Mouse (Mus musculus): ENCODE results near the gene Vegfb. TPM values are rescaled to one million over a fixed set of nuclear protein-coding genes. Genes with fewer than 3 reads are reported as not detected.

Vegfb gene
- polyA plus RNA-seq, 1 experiment from 2014 or later = 58.6 TPM

GRCm38 (mm10) chr19:6990712-6991111, 3.3 kb upstream of the Vegfb start:
- no peak overlapping the region for H3K4me2 ChIP-seq
- peaks cover 2% of the 10 kb centered on the region; the same call in 1 of the 2 replicates for H3K36me3 ChIP-seq
- no peaks in the 10 kb centered on the region for H3K27me3 ChIP-seq
- H3K4me3 ChIP-seq = no peak overlapping the region
- no peaks in the 10 kb centered on the region for H3K9me3 ChIP-seq
- H3K27ac ChIP-seq = no peak overlapping the region
- ATAC-seq (ENCODE audit: insufficient number of reproducible peaks, insufficient read depth, low FRiP score, low TSS enrichment, low read depth) = no peak
- H3K4me1 ChIP-seq = peaks cover 46% of the 10 kb centered on the region
- no peak overlapping the region for H3K9ac ChIP-seq
- WGBS = 83% methylated on average over 6 of the region's 6 CpGs

- no peak for ATAC-seq (ENCODE audit: insufficient number of reproducible peaks, insufficient read depth, low FRiP score, low TSS enrichment, low read depth)
- WGBS = 83% methylated on average over 8 of the region's 8 CpGs
- Histone ChIP-seq H3K4me1 (peaks cover 34% of the 10 kb centered on the region), H3K27me3 (no peaks in the 10 kb centered on the region), H3K9me3 (no peaks in the 10 kb centered on the region), H3K36me3 (peaks cover 14% of the 10 kb centered on the region), H3K4me3 (no peak overlapping the region), H3K9ac (no peak overlapping the region), H3K4me2 (no peak overlapping the region), H3K27ac (no peak overlapping the region)
These were observed 1.8 kb upstream of the Vegfb start for GRCm38 (mm10) chr19:6989251-6989650.

- WGBS = 3% methylated on average over 8 of the region's 8 CpGs
- Histone ChIP-seq H3K9me3 (no peaks in the 10 kb centered on the region), H3K4me2 (peak overlapping the region; percentile 84), H3K4me1 (peaks cover 29% of the 10 kb centered on the region), H3K36me3 (peaks cover 27% of the 10 kb centered on the region), H3K27ac (peak overlapping the region; percentile 90), H3K27me3 (no peaks in the 10 kb centered on the region), H3K4me3 (peak overlapping the region; percentile 89), H3K9ac (peak overlapping the region; percentile 95)
- no peak for ATAC-seq (ENCODE audit: insufficient number of reproducible peaks, insufficient read depth, low FRiP score, low TSS enrichment, low read depth)
These were observed 444 bp upstream of the Vegfb start for GRCm38 (mm10) chr19:6987904-6988285.

GRCm38 (mm10) chr19:6985951-6986708, 1.3 kb downstream of the Vegfb start:
- Histone ChIP-seq H3K27ac (no peak overlapping the region), H3K4me2 (peak overlapping the region; percentile 84), H3K36me3 (peaks cover 36% of the 10 kb centered on the region), H3K9ac (peak overlapping the region; percentile 95), H3K9me3 (no peaks in the 10 kb centered on the region), H3K27me3 (no peaks in the 10 kb centered on the region), H3K4me3 (peak overlapping the region; percentile 89), H3K4me1 (peaks cover 22% of the 10 kb centered on the region)
- ATAC-seq (ENCODE audit: insufficient number of reproducible peaks, insufficient read depth, low FRiP score, low TSS enrichment, low read depth) = no peak
- WGBS = 81% methylated on average over 10 of the region's 10 CpGs

GRCm38 (mm10) chr19:6985300-6985699, 2.2 kb downstream of the Vegfb start:
- Histone ChIP-seq H3K27me3 (no peaks in the 10 kb centered on the region), H3K9me3 (no peaks in the 10 kb centered on the region), H3K4me2 (no peak overlapping the region; the same call in 1 of the 2 replicates), H3K4me3 (no peak overlapping the region), H3K36me3 (peaks cover 36% of the 10 kb centered on the region), H3K27ac (no peak overlapping the region), H3K4me1 (peaks cover 27% of the 10 kb centered on the region), H3K9ac (no peak overlapping the region)
- ATAC-seq (ENCODE audit: insufficient number of reproducible peaks, insufficient read depth, low FRiP score, low TSS enrichment, low read depth) = no peak
- WGBS = 78% methylated on average over 19 of the region's 19 CpGs

GRCm38 (mm10) chr19:6983621-6984020, 3.8 kb downstream of the Vegfb start:
- peaks cover 36% of the 10 kb centered on the region for H3K4me1 ChIP-seq
- H3K9me3 ChIP-seq = no peaks in the 10 kb centered on the region
- WGBS = 93% methylated on average over 5 of the region's 5 CpGs
- H3K4me2 ChIP-seq = no peak overlapping the region
- ATAC-seq (ENCODE audit: insufficient number of reproducible peaks, insufficient read depth, low FRiP score, low TSS enrichment, low read depth) = no peak
- H3K36me3 ChIP-seq = peaks cover 39% of the 10 kb centered on the region
- no peak overlapping the region for H3K4me3 ChIP-seq
- H3K9ac ChIP-seq = no peak overlapping the region
- no peak overlapping the region for H3K27ac ChIP-seq
- no peaks in the 10 kb centered on the region for H3K27me3 ChIP-seq

- ATAC-seq (ENCODE audit: insufficient number of reproducible peaks, insufficient read depth, low FRiP score, low TSS enrichment, low read depth) = no peak
- Histone ChIP-seq H3K4me3 (peak overlapping the region; percentile 66; the same call in 1 of the 2 replicates), H3K4me1 (peaks cover 44% of the 10 kb centered on the region), H3K9ac (no peak overlapping the region), H3K27ac (no peak overlapping the region), H3K9me3 (no peaks in the 10 kb centered on the region), H3K27me3 (no peaks in the 10 kb centered on the region), H3K4me2 (peak overlapping the region; percentile 85; the same call in 1 of the 2 replicates), H3K36me3 (peaks cover 59% of the 10 kb centered on the region)
- WGBS = 88% methylated on average over 4 of the region's 4 CpGs
These were observed 6.0 kb downstream of the Vegfb start for GRCm38 (mm10) chr19:6981465-6981864.

- ATAC-seq (ENCODE audit: insufficient number of reproducible peaks, insufficient read depth, low FRiP score, low TSS enrichment, low read depth) = peak; percentile 89
- 2% methylated on average over 38 of the region's 38 CpGs for WGBS
- Histone ChIP-seq H3K36me3 (peaks cover 55% of the 10 kb centered on the region), H3K27me3 (no peaks in the 10 kb centered on the region), H3K4me1 (peaks cover 44% of the 10 kb centered on the region), H3K9ac (peak within 1 kb of the TSS; percentile 80), H3K4me2 (peak within 1 kb of the TSS; percentile 85), H3K9me3 (no peaks in the 10 kb centered on the region), H3K4me3 (peak within 1 kb of the TSS; percentile 66), H3K27ac (peak within 1 kb of the TSS; percentile 91)
These were observed 6.9 kb downstream of the Vegfb start, which contains the start of gene Fkbp2 for GRCm38 (mm10) chr19:6980381-6981093. Fkbp2 (minus strand) TSS chr19:6980501.

- Histone ChIP-seq H3K27me3 (no peaks in the 10 kb centered on the region), H3K9ac (peak overlapping the region; percentile 80), H3K27ac (peak overlapping the region; percentile 91), H3K4me1 (peaks cover 44% of the 10 kb centered on the region), H3K4me3 (peak overlapping the region; percentile 66), H3K4me2 (peak overlapping the region; percentile 85), H3K36me3 (peaks cover 47% of the 10 kb centered on the region), H3K9me3 (no peaks in the 10 kb centered on the region)
- under 1% methylated on average over 59 of the region's 59 CpGs for WGBS
- ATAC-seq (ENCODE audit: insufficient number of reproducible peaks, insufficient read depth, low FRiP score, low TSS enrichment, low read depth) = peak; percentile 86
These were observed 7.7 kb downstream of the Vegfb start for GRCm38 (mm10) chr19:6979486-6980380.

- H3K4me1 ChIP-seq = peaks cover 46% of the 10 kb centered on the region
- H3K27ac ChIP-seq = peak overlapping the region; percentile 91
These were observed 8.4 kb downstream of the Vegfb start for GRCm38 (mm10) chr19:6979001-6979479.

GRCm38 (mm10) chr19:6978639-6978974, 8.8 kb downstream of the Vegfb start:
- Histone ChIP-seq H3K36me3 (peaks cover 38% of the 10 kb centered on the region), H3K27ac (peak overlapping the region; percentile 91), H3K4me3 (peak overlapping the region; percentile 66), H3K4me1 (peaks cover 50% of the 10 kb centered on the region), H3K9ac (peak overlapping the region; percentile 63), H3K27me3 (no peaks in the 10 kb centered on the region), H3K9me3 (no peaks in the 10 kb centered on the region), H3K4me2 (peak overlapping the region; percentile 85)
- 39% methylated on average over 3 of the region's 3 CpGs for WGBS
- no peak for ATAC-seq (ENCODE audit: insufficient number of reproducible peaks, insufficient read depth, low FRiP score, low TSS enrichment, low read depth)

More at GRCm38 (mm10) chr19:6979001-6979479, 8.4 kb downstream of the Vegfb start:
- ATAC-seq (ENCODE audit: insufficient number of reproducible peaks, insufficient read depth, low FRiP score, low TSS enrichment, low read depth) = no peak
- Histone ChIP-seq H3K9me3 (no peaks in the 10 kb centered on the region), H3K4me2 (peak overlapping the region; percentile 85), H3K4me3 (peak overlapping the region; percentile 66), H3K36me3 (peaks cover 43% of the 10 kb centered on the region), H3K9ac (peak overlapping the region; percentile 63), H3K27me3 (no peaks in the 10 kb centered on the region)
- 14% methylated on average over 11 of the region's 11 CpGs for WGBS

Data from embryonic facial prominence, embryonic 13.5 days (tissue).